Mouse (Mus musculus) kidney, embryonic 16.5 days (tissue): ENCODE data around the gene Prkch. TPM values are rescaled to one million over a fixed set of nuclear protein-coding genes. Genes with fewer than 3 reads are reported as not detected.

Experiments
- ATAC-seq: fragments of 200-750 bp; cut with Nextera tagmentation; 2 replicates; pipeline ENCODE4 v1.8.0; 2017; ENCODE audit warnings: moderate TSS enrichment; ENCODE audit not compliant: low FRiP score, low TSS enrichment
- H3K27ac ChIP-seq: fragments of 300-500 bp; sonication (generic); 2 replicates; pipeline ENCODE4 v1.5.1; 2014; ENCODE audit warnings: low read length
- H3K27me3 ChIP-seq: fragments of 300-500 bp; sonication (generic); 2 replicates; pipeline ENCODE4 v1.6.1; 2014; ENCODE audit warnings: low read length, control low read depth, mixed read lengths; ENCODE audit not compliant: insufficient read depth
- H3K36me3 ChIP-seq: fragments of 300-500 bp; sonication (generic); 2 replicates; pipeline ENCODE4 v1.6.1; 2014; ENCODE audit warnings: low read length, control low read depth, mixed read lengths; ENCODE audit not compliant: insufficient read depth
- H3K4me1 ChIP-seq: fragments of 300-500 bp; sonication (generic); 2 replicates; pipeline ENCODE4 v1.6.1; 2014; ENCODE audit warnings: low read length, control low read depth, mixed read lengths; ENCODE audit not compliant: insufficient read depth
- H3K4me2 ChIP-seq: fragments of 300-500 bp; sonication (generic); replicated peaks from 2 replicates; pipeline ENCODE4 v1.6.1; 2014; ENCODE audit warnings: low read depth, low read length
- H3K4me3 ChIP-seq: fragments of 300-500 bp; sonication (generic); 2 replicates; pipeline ENCODE4 v1.5.1; 2014; ENCODE audit warnings: mild to moderate bottlenecking, low read length
- H3K9ac ChIP-seq: fragments of 300-500 bp; sonication (generic); replicated peaks from 2 replicates; pipeline ENCODE4 v1.6.1; 2014; ENCODE audit warnings: low read length
- H3K9me3 ChIP-seq: fragments of 300-500 bp; sonication (generic); 2 replicates; pipeline ENCODE4 v1.6.1; 2016; ENCODE audit warnings: low read length, control low read depth
- WGBS: fragments of 180-500 bp; shearing (Covaris S2); extraction: QIAGEN DNeasy Blood & Tissue Kit; methylation state at CpG from one replicate; pipeline ENCODE4 v1.1.7; 2014; 5-methylcytosine and 5-hydroxymethylcytosine counted together
- polyA plus RNA-seq: library from polyadenylated mRNA; unstranded; fragments of >200 nt; fragmentation: Nextera tagmentation; extraction: Ambion mirVana; gene quantifications from 2 replicates; pipeline ENCODE4 v1.2.1, GENCODE M21; 2015

The Prkch gene
- polyA plus RNA-seq, 1 experiment from 2014 or later, result 9.8 TPM

GRCm38 (mm10) chr12:73591625-73592024 lies 7.0 kb downstream of the Prkch start:
- H3K9me3 ChIP-seq, result no peaks in the 10 kb centered on the region
- H3K9ac ChIP-seq, result no peak overlapping the region
- 72% methylated on average over 8 of the region's 11 CpGs for WGBS
- H3K27ac ChIP-seq, result peak overlapping the region; percentile 56; the same call in 1 of the 2 replicates
- no peak overlapping the region for H3K4me2 ChIP-seq
- no peaks in the 10 kb centered on the region for H3K4me1 ChIP-seq
- H3K4me3 ChIP-seq, result no peak overlapping the region
- no peaks in the 10 kb centered on the region for H3K36me3 ChIP-seq
- H3K27me3 ChIP-seq, result peaks cover 13% of the 10 kb centered on the region
- ATAC-seq, result no peak

- 80% methylated on average over 12 of the region's 12 CpGs for WGBS
Observed at GRCm38 (mm10) chr12:73593021-73593798, 8.6 kb downstream of the Prkch start.

GRCm38 (mm10) chr12:73594177-73594745 lies 9.7 kb downstream of the Prkch start:
- no peak overlapping the region for H3K9ac ChIP-seq
- ATAC-seq, result no peak
- H3K4me1 ChIP-seq, result no peaks in the 10 kb centered on the region
- no peaks in the 10 kb centered on the region for H3K9me3 ChIP-seq
- no peak overlapping the region for H3K27ac ChIP-seq
- H3K4me3 ChIP-seq, result no peak overlapping the region
- no peaks in the 10 kb centered on the region for H3K36me3 ChIP-seq
- 81% methylated on average over 9 of the region's 9 CpGs for WGBS
- H3K4me2 ChIP-seq, result no peak overlapping the region
- H3K27me3 ChIP-seq, result no peaks in the 10 kb centered on the region

More at GRCm38 (mm10) chr12:73593021-73593798, 8.6 kb downstream of the Prkch start:
- Histone ChIP-seq H3K27ac (no peak overlapping the region), H3K9me3 (no peaks in the 10 kb centered on the region), H3K9ac (no peak overlapping the region), H3K36me3 (no peaks in the 10 kb centered on the region), H3K4me2 (no peak overlapping the region), H3K27me3 (peaks cover 5% of the 10 kb centered on the region), H3K4me1 (no peaks in the 10 kb centered on the region), H3K4me3 (no peak overlapping the region)
- no peak for ATAC-seq

DNA sequence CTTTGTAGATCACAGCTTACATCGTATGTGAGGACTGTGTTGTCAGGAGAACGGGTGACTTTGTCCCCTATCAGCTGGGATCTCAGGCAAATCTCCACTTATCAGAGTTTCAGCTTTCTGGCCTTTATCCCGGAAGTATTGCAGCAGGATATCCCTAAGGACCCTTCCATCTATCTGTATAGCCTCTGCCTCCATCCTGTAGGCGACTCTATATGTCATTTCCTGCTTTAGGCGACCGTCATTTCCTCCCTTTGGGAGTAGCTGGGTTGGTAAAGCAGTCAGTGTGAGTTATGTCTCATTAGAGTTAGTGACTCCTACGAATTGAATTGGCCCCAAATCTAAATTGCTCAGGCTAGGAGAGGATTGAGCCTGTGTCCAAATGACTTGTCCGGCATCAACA lies 10.6 kb downstream of the Prkch start:
- 58% methylated on average over 8 of the region's 8 CpGs for WGBS
- Histone ChIP-seq H3K4me1 (no peaks in the 10 kb centered on the region), H3K27me3 (no peaks in the 10 kb centered on the region), H3K9ac (no peak overlapping the region), H3K9me3 (no peaks in the 10 kb centered on the region), H3K27ac (no peak overlapping the region), H3K36me3 (no peaks in the 10 kb centered on the region), H3K4me2 (no peak overlapping the region), H3K4me3 (no peak overlapping the region)
- no peak for ATAC-seq

DNA sequence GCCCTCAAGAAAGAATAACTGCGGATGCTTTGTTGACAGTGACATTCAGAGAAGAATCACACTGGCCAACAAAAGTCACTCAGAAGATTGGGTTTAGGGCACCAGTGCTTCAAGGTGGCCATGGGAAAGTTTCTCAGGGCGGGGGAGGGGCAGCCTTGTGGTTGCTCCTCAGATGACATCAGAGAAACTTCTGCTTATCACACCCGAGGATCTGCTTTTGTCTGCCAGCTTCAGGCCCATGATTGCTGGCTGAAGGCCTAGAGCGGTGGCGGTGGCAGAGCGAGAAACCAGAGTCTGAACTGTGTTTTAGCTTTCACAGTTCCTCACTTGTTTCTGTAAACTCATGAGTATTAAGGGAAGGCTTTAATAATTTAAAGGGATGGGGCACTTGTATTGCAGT lies 13.6 kb downstream of the Prkch start:
- peaks cover under 1% of the 10 kb centered on the region; the same call in 1 of the 2 replicates for H3K4me1 ChIP-seq
- H3K27ac ChIP-seq, result no peak overlapping the region
- WGBS, result 41% methylated on average over 6 of the region's 6 CpGs
- no peak overlapping the region for H3K4me2 ChIP-seq
- H3K9ac ChIP-seq, result no peak overlapping the region
- H3K4me3 ChIP-seq, result no peak overlapping the region
- no peaks in the 10 kb centered on the region for H3K36me3 ChIP-seq
- H3K27me3 ChIP-seq, result no peaks in the 10 kb centered on the region
- ATAC-seq, result no peak
- no peaks in the 10 kb centered on the region for H3K9me3 ChIP-seq

GRCm38 (mm10) chr12:73600457-73600856 lies 15.9 kb downstream of the Prkch start:
- ATAC-seq, result no peak
- Histone ChIP-seq H3K9ac (no peak overlapping the region), H3K9me3 (no peaks in the 10 kb centered on the region), H3K27ac (no peak overlapping the region), H3K4me1 (peaks cover 5% of the 10 kb centered on the region; the same call in 1 of the 2 replicates), H3K4me3 (no peak overlapping the region), H3K36me3 (no peaks in the 10 kb centered on the region), H3K4me2 (no peak overlapping the region), H3K27me3 (no peaks in the 10 kb centered on the region)
- WGBS, result 84% methylated on average over 4 of the region's 4 CpGs

DNA sequence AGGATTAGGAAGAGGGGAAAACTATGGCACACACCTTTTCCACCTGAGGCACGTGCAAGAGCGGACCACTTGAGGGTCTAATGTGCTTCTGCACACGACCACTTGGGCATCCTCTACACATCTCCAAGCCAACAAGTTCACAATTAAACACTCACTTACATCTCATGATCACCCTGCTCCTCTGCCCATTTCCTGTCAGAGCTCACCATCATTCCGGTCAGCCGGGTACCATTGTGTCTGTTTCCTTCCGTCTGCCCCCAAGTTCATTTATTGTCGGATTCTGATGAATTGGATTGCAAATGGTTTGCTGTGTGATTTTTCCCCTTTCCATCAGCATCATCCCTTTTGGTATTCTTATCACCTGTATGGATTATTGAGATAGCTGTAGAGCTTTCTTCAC lies 18.4 kb downstream of the Prkch start:
- H3K4me3 ChIP-seq, result no peak overlapping the region
- H3K4me1 ChIP-seq, result peaks cover 10% of the 10 kb centered on the region
- no peaks in the 10 kb centered on the region for H3K9me3 ChIP-seq
- ATAC-seq, result no peak
- no peaks in the 10 kb centered on the region for H3K27me3 ChIP-seq
- H3K36me3 ChIP-seq, result no peaks in the 10 kb centered on the region
- no peak overlapping the region for H3K4me2 ChIP-seq
- WGBS, result 79% methylated on average over 7 of the region's 7 CpGs
- H3K9ac ChIP-seq, result no peak overlapping the region
- H3K27ac ChIP-seq, result no peak overlapping the region

DNA sequence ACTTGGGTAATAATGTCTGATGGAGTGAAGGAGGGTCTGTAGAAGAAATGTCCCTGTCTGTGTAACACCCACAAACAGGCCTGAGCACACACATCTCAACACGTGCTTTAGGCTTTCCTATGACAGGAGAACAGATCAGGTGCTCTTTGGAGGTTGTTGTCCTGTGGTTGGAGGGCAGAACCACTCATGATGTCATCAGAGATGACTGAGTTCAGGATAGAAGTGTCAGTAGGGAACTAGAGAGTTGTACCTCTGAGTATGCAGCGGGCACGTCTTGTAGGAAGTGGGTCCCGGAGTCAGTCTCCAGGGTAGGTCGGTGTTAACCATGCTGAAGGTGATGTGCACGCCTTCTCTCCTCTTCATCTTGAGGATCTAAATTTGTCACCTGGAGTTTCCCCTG lies 19.1 kb downstream of the Prkch start:
- no peak overlapping the region for H3K4me2 ChIP-seq
- no peak overlapping the region for H3K9ac ChIP-seq
- no peaks in the 10 kb centered on the region for H3K27me3 ChIP-seq
- WGBS, result 86% methylated on average over 6 of the region's 6 CpGs
- H3K4me3 ChIP-seq, result no peak overlapping the region
- H3K9me3 ChIP-seq, result no peaks in the 10 kb centered on the region
- ATAC-seq, result no peak
- no peak overlapping the region for H3K27ac ChIP-seq
- peaks cover 11% of the 10 kb centered on the region for H3K4me1 ChIP-seq
- no peaks in the 10 kb centered on the region for H3K36me3 ChIP-seq

DNA sequence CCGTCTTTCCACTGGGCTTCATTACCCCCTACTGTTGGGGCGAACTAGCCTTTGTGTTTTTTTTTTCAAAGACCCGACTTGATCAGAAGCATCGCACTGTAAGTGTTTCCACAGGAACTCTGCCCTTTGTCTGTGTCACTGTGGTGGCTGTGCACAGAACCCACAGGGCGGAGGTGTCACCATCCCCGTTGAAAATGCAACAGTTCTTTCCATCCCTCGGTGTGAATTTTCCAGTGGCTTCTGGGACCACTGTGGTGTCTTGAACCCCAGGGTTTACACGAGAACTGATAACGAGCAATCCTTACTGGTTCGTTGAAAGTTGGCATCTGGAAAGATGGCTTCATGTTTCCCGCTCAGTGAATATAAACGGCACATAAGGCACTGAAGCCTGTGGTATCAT lies 20.2 kb downstream of the Prkch start:
- H3K27ac ChIP-seq, result no peak overlapping the region
- no peaks in the 10 kb centered on the region for H3K9me3 ChIP-seq
- no peak overlapping the region for H3K4me2 ChIP-seq
- H3K36me3 ChIP-seq, result no peaks in the 10 kb centered on the region
- no peak overlapping the region for H3K4me3 ChIP-seq
- H3K9ac ChIP-seq, result no peak overlapping the region
- H3K4me1 ChIP-seq, result peaks cover 11% of the 10 kb centered on the region
- H3K27me3 ChIP-seq, result no peaks in the 10 kb centered on the region
- ATAC-seq, result no peak
- WGBS, result 77% methylated on average over 12 of the region's 12 CpGs

DNA sequence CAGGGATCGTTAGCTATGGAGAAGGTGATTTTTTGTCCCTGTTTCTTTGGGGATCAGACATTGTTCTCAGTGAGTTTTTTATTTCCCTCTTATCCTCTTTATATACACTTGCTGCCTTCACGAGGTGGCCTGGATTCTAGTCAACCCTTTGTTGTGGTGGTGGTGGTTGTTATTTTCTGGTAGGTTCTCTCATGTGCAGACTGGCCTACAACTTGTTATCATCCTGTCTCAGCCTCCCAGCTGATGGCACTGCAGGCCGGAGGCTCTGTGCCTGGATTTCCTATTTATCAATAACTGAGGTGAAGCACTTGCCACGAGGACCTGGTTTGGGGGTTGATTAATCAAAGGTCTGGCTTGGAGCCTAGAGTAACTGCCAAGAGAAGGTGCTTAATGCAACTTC lies 20.6 kb downstream of the Prkch start:
- 73% methylated on average over 4 of the region's 4 CpGs for WGBS
- Histone ChIP-seq H3K4me2 (no peak overlapping the region), H3K36me3 (no peaks in the 10 kb centered on the region), H3K9ac (no peak overlapping the region), H3K4me3 (no peak overlapping the region), H3K27me3 (no peaks in the 10 kb centered on the region), H3K4me1 (peaks cover 11% of the 10 kb centered on the region), H3K9me3 (no peaks in the 10 kb centered on the region), H3K27ac (no peak overlapping the region)
- no peak for ATAC-seq
